Mouse (Mus musculus) bone marrow, adult 2 months (tissue): Measurements from ENCODE around the gene Ghr. TPM values are rescaled to one million over a fixed set of nuclear protein-coding genes. Genes with fewer than 3 reads are reported as not detected.

Experiments
- H3K27ac ChIP-seq: fragments of 200-500 bp; 2 replicates; pipeline ENCODE4 v1.5.1; 2012; ENCODE audit warnings: low read depth, mild to moderate bottlenecking, control low read depth, inconsistent platforms, low read length; ENCODE audit not compliant: control insufficient read depth, poor library complexity, insufficient read depth
- H3K4me1 ChIP-seq: fragments of 200-500 bp; 2 replicates; pipeline ENCODE4 v1.6.1; 2011; ENCODE audit warnings: low read length; ENCODE audit not compliant: control insufficient read depth, insufficient read depth
- H3K4me3 ChIP-seq: fragments of 200-500 bp; replicated peaks from 2 replicates; pipeline ENCODE3; 2011; ENCODE audit warnings: mild to moderate bottlenecking, low read depth, low read length, control low read depth; ENCODE audit not compliant: control insufficient read depth
- CTCF ChIP-seq: fragments of 200-500 bp; IDR thresholded peaks from 2 replicates; pipeline ENCODE4 v1.5.1; 2011; ENCODE audit warnings: low read length, control low read depth; ENCODE audit not compliant: control insufficient read depth, insufficient read depth
- POLR2A ChIP-seq: fragments of 200-500 bp; IDR thresholded peaks from 2 replicates; pipeline ENCODE4 v1.6.1; 2011; ENCODE audit warnings: low read depth, mild to moderate bottlenecking, control low read depth, low read length, borderline replicate concordance; ENCODE audit not compliant: control insufficient read depth
- WGBS: fragments of 180-500 bp; shearing (Covaris S2); methylation state at CpG from one replicate; pipeline ENCODE4 v1.1.7; 2018; 5-methylcytosine and 5-hydroxymethylcytosine counted together
- polyA plus RNA-seq: library from polyadenylated mRNA; stranded (reverse); fragments of >200 nt; gene quantifications from 2 replicates; pipeline ENCODE4 v1.2.4, GENCODE M21; 2011; ENCODE audit warnings: low replicate concordance; ENCODE audit not compliant: missing spikeins, insufficient read depth, insufficient read length

Ghr gene
- polyA plus RNA-seq, 1 experiment, result 10.0 TPM

DNA sequence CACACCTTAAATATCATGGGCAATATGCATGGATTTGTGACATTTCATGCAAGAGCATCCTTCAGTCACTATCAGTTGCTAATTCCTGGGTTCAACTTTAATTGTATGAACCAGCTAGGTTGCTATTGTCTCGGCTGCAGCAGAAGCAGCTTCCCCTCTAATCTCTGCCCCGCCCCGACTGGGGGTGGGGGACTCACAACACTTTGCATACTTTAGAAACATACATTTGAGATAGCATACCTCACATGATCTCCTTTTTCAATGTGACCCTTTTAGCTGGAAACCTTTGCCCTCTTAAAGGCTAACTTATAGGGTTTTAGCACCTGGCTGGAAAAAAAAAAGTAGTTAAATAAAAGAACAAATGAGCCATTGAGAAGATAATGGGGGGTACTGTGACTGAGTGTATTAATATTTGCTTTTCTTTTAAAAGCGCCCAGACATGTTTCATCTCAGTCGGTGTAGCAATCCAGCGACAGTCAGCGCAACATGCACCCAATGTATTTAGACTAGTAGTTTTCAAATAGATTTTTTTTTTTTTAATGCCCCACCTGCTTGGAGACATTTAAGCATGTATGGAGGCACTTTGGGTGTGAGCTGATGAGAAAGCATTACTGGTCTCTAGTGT lies 137.9 kb downstream of the Ghr start:
- no peak overlapping the region for H3K4me3 ChIP-seq
- no peak for TF ChIP-seq POLR2A
- no peak for TF ChIP-seq CTCF
- 76% methylated on average over 7 of the region's 7 CpGs for WGBS
- no peak overlapping the region for H3K27ac ChIP-seq
- no peaks in the 10 kb centered on the region for H3K4me1 ChIP-seq

DNA sequence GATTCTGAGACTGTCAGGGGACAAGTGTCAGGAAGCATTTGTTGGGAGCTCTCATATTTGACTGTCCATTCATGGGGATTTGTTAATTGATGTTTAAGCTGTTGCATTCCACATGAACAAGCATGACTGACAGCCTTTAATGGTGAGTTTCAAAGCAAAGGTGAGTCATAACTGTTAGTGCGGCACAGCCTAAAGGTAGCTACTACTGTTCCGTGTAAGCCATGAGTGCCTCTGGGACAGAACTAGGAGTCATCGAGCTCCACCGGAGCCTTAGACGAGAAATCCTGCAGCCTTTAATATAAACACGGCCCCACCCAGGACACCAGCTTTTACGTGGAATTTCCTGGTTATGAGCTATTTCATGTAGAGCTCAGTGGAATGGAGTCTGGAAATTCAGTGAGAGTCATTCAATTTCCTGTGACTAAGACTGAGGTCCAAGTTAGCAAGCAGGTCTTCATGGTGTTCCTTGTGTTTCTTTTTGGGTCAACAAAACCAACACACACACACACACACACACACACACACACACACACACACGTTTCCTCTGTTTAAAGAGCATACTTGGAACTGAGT lies 138.8 kb downstream of the Ghr start:
- no peak for TF ChIP-seq CTCF
- TF ChIP-seq POLR2A, result no peak
- H3K4me3 ChIP-seq, result no peak overlapping the region

DNA sequence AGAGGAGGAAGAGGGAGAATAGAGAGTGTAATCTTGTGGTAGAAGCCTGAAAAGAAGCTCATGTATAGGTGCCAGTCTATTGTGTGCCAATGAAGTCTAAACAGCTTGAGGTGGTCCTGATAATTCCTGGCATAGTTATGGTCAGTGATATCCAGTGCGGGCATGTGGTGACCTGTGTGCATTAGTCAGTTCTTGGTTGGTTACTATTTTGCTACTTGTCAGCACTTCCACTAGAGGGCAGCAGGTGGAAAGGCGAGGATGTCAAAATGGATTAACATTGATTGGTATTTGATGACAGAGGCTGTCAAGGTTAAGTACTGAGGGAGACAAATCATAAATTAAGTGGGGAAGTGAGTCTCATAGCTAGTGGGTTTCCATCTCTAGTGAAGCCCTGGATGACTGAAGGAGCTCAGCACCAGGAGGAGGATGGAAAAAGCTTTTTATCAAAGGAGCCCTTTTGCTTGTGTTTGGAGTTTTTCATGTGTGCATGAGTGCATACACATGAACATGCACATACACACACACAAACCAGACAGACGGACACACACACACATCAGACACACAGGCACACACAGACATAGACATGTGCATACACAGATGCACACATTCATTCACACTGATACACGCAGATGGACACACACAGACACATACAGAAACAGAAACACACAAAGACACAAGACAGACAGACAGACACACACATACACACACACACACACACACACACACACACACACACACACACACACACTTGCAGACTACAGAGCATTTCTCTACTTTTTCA lies 141.6 kb downstream of the Ghr start:
- no peak overlapping the region for H3K4me3 ChIP-seq
- no peak for TF ChIP-seq CTCF
- TF ChIP-seq POLR2A, result no peak
- H3K27ac ChIP-seq, result no peak overlapping the region
- WGBS, result 53% methylated on average over 4 of the region's 4 CpGs
- no peaks in the 10 kb centered on the region for H3K4me1 ChIP-seq

More for the DNA sequence above, 138.8 kb downstream of the Ghr start:
- no peak overlapping the region for H3K27ac ChIP-seq
- no peaks in the 10 kb centered on the region for H3K4me1 ChIP-seq
- 79% methylated on average over 8 of the region's 8 CpGs for WGBS

DNA sequence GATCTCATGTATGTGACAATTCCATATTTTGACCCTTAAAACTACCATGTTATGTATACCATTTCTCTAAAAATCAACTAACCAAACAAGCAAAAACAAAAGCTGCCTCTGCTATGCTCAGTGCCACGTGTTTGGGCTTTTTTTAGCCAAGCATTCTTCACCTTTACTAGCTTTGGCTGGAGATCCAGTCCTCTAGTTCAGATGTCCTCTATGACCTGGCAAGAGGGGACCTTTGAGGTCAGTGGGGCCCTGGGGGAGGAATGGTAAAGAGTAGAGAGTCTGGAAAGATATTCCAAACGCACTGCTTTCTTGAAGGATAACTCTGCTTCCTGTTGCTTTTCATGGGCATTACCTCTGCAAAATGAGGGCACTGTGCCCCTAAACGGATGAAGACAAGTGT lies 145.9 kb downstream of the Ghr start:
- Histone ChIP-seq H3K4me3 (no peak overlapping the region), H3K4me1 (no peaks in the 10 kb centered on the region), H3K27ac (no peak overlapping the region)
- 69% methylated on average over 3 of the region's 3 CpGs for WGBS
- no peak for TF ChIP-seq CTCF
- no peak for TF ChIP-seq POLR2A

DNA sequence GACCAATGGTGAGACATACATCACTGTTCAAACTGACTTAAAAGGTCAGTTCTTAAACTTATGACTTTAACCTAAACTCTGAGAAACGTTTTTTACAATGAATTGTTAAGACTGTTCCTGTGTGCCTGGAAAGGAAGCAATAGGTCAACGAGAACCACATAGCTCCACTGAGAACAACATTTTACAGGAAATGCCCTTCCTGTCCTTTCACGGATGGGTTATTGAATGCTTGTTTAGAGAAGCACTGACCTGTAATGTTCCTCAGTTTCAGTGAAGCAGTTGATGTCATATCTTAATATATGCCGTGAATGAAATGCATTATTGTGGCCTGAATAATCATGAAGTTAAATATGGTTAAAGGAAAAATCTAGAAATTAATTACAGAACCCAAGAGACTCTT lies 147.7 kb downstream of the Ghr start:
- 3% methylated on average over 4 of the region's 4 CpGs for WGBS
- no peak overlapping the region for H3K4me3 ChIP-seq
- H3K27ac ChIP-seq, result no peak overlapping the region
- no peaks in the 10 kb centered on the region for H3K4me1 ChIP-seq
- no peak for TF ChIP-seq POLR2A
- no peak for TF ChIP-seq CTCF

DNA sequence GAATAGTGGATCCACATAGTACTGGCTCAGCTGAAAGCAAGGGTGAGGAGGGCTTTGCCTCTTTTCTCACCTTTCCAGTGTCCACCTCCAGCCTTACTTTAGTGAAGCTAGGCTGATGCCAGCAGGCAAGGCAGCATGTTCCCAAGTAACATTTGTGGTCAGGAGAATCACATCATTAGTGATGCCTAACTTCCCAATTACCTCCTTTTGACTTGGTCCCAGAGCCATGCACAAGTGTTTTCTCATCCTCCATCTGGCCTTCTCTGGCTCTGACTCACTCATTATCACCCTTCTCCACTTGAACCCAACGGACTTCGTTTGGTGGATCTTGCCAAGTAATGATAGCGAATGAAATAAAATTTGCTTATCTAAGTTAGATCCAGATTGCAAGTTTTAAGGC lies 148.8 kb downstream of the Ghr start:
- Histone ChIP-seq H3K4me3 (no peak overlapping the region), H3K27ac (no peak overlapping the region), H3K4me1 (no peaks in the 10 kb centered on the region)
- 81% methylated on average over 3 of the region's 3 CpGs for whole genome bisulfite sequencing
- TF ChIP-seq CTCF, result no peak
- no peak for TF ChIP-seq POLR2A

DNA sequence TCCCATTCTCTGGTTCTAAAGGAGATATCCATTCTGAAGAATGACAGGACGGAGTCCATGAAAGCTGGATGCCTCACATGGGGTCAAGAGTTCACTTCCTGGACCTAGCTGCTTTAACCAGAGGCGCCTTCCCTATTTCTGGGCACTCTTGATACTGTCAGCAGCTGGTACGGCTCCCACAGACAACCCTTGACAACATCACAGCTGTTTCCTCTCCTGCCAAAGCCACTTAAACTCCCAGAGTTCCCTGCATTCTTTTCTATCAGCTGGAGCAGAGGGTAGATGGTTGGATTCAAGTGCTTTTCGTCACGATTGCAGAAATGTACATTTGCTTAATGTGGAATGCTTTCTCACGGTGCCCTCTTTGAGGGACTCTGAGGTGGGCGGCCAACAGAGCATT lies 150.0 kb downstream of the Ghr start:
- H3K4me3 ChIP-seq, result no peak overlapping the region
- no peak overlapping the region for H3K27ac ChIP-seq
- no peak for TF ChIP-seq POLR2A
- no peak for TF ChIP-seq CTCF
- 21% methylated on average over 7 of the region's 7 CpGs for WGBS
- H3K4me1 ChIP-seq, result no peaks in the 10 kb centered on the region

DNA sequence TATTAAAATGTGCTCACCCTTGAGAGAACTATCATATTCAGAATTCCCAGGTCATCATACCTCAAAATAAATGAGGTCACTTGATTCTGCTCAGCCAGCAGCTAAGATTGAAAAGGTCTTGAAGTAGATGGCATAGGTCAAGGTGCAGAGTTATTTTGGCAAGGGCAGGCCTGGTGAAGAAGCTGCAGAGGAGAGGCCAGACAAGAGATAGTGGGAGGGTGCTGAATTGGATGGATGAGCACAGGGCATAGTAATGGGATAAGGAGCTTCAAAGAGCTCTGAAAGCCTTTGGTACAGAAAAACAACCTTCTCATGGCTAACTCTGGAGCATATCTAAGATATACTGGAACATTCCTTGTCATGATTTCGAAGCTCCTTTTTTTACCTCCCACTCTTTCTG lies 150.5 kb downstream of the Ghr start:
- WGBS, result 66% methylated on average over 1 of the region's 1 CpGs
- no peak for TF ChIP-seq POLR2A
- no peak for TF ChIP-seq CTCF
- H3K4me1 ChIP-seq, result no peaks in the 10 kb centered on the region
- H3K4me3 ChIP-seq, result no peak overlapping the region
- H3K27ac ChIP-seq, result no peak overlapping the region
